Mouse (Mus musculus): ENCODE results near the gene Fam161b. TPM values are rescaled to one million over a fixed set of nuclear protein-coding genes. Genes with fewer than 3 reads are reported as not detected.

The Fam161b gene
- total RNA-seq, 2 experiments from 2014 or later: 9.6 TPM

- no peak for DNase-seq (ENCODE audit: extremely low spot score in 1 of 2, low spot score in 2 of 2)
These were observed 63.8 kb downstream of the Fam161b start for GRCm38 (mm10) chr12:84297851-84298250.

More at GRCm38 (mm10) chr12:84297851-84298250, 63.8 kb downstream of the Fam161b start:
- intact Hi-C loops (cut with DNase I): no loop called here

Other genes starting within 250 kb of the Fam161b start
- gene Dnal1, start 247.5 kb downstream of the Fam161b start, total RNA-seq (2021): 100 to 1,000 TPM in 1 of 2 experiments, 10 to 100 TPM in 1; 99.1 to 107 TPM
- 1 to 10 TPM; 7.0 to 8.5 TPM for gene Pnma1, start 213.3 kb downstream of the Fam161b start, total RNA-seq (2021)
- gene Elmsan1, start 143.0 kb downstream of the Fam161b start, total RNA-seq (2021): 10 to 100 TPM; 12.3 to 13.5 TPM
- gene Ptgr2, start 76.6 kb downstream of the Fam161b start, total RNA-seq (2021): 10 to 100 TPM; 29.7 to 33.7 TPM
- 10 to 100 TPM; 35.0 to 36.5 TPM for gene Zfp410, start 45.0 kb downstream of the Fam161b start, total RNA-seq (2021)
- 10 to 100 TPM; 21.8 to 22.4 TPM for gene Coq6, start 176 bp downstream of the Fam161b start, total RNA-seq (2021)
- 10 to 100 TPM; 20.6 to 23.4 TPM for gene Entpd5, start 47.2 kb upstream of the Fam161b start, total RNA-seq (2021)
- gene Bbof1, start 47.2 kb upstream of the Fam161b start, total RNA-seq (2021): 1 to 10 TPM; 5.6 to 6.9 TPM
- gene Rnf113a2, start 55.4 kb upstream of the Fam161b start, total RNA-seq (2021): 10 to 100 TPM in 1 of 2 experiments, 1 to 10 TPM in 1; 8.4 to 10.7 TPM
- 10 to 100 TPM; 29.5 to 32.5 TPM for gene Aldh6a1, start 89.2 kb upstream of the Fam161b start, total RNA-seq (2021)
- gene Lin52, start 89.6 kb upstream of the Fam161b start, total RNA-seq (2021): 10 to 100 TPM; 16.0 to 16.8 TPM
- gene Vsx2, start 207.9 kb upstream of the Fam161b start, total RNA-seq (2021): under 1 TPM; 0.39 TPM